ENCODE assay signal across 8 mouse cellular contexts in genomic region chr4:88550161-88550945, GRCm38 (mm10). TPM values are rescaled to one million over a fixed set of nuclear protein-coding genes. Genes with fewer than 3 reads are reported as not detected.
DNase-seq lines count a peak whose midpoint lies in the region; ATAC-seq and TF ChIP-seq lines count a peak whose summit lies in the region.

No protein-coding gene starts in this region.

- 29% methylated on average over 22 of the region's 22 CpGs for WGBS in hindbrain, postnatal 0 days
- WGBS in macrophage (ENCODE audit: missing documents): 14% methylated on average over 22 of the region's 22 CpGs

- peak; percentile 76 for TF ChIP-seq CTCF in gastrocnemius, adult 2 months (IDR thresholded peaks at IDR 0.05)
- TF ChIP-seq CTCF in hindbrain, postnatal 0 days (IDR thresholded peaks at IDR 0.05; ENCODE audit: low read depth): peak; percentile 73

- H3K9me3 ChIP-seq in hindbrain, postnatal 0 days (ENCODE audit: low read length): no peaks in the 10 kb centered on the region

- no peaks in the 10 kb centered on the region for H3K4me1 ChIP-seq in hindbrain, postnatal 0 days (ENCODE audit: insufficient read depth, low read length)

- DNase-seq in adipocyte (ENCODE audit: low spot score): peak; percentile 75
- peak; percentile 81 for DNase-seq in gastrocnemius, adult 2 months
- DNase-seq in hindbrain, postnatal 0 days (ENCODE audit: low spot score): peak; percentile 80
- DNase-seq in left cerebral cortex, adult 18-20 months (ENCODE audit: low spot score in 2 of 2): peak; percentile 57 to 67
- DNase-seq in retina, postnatal 7 days (ENCODE audit: low read depth, low spot score): peak; percentile 56
- DNase-seq in urinary bladder, postnatal 25 days (ENCODE audit: low spot score): peak; percentile 66

- ATAC-seq in common myeloid progenitor, adult 5-6 weeks (replicated peaks; ENCODE audit: low read depth, poor library complexity, severe bottlenecking): peak; percentile 100
- peak; percentile 70 for ATAC-seq in hindbrain, postnatal 0 days

- H3K4me2 ChIP-seq in hindbrain, postnatal 0 days (ENCODE audit: low read depth, low read length): peak overlapping the region; percentile 55

- H3K27me3 ChIP-seq in hindbrain, postnatal 0 days (ENCODE audit: insufficient read depth, low read length): no peaks in the 10 kb centered on the region; the same call in 1 of the 2 replicates

- no peaks in the 10 kb centered on the region for H3K79me2 ChIP-seq in macrophage (ENCODE audit: inconsistent target)

- H3K27ac ChIP-seq in gastrocnemius, adult 2 months: peak overlapping the region; percentile 66
- H3K27ac ChIP-seq in hindbrain, postnatal 0 days: no peak overlapping the region
- H3K27ac ChIP-seq in macrophage: no peak overlapping the region

- intact Hi-C loops in gastrocnemius, adult 2 months (cut with DNase I): loop anchor here (5.0 kb wide), 1 partner anchor 92 kb away; the partner anchor contains the start of gene Ifna13

- peak overlapping the region; percentile 74 for H3K4me3 ChIP-seq in gastrocnemius, adult 2 months
- peak overlapping the region; percentile 25 for H3K4me3 ChIP-seq in hindbrain, postnatal 0 days (ENCODE audit: low read length)
- H3K4me3 ChIP-seq in macrophage (ENCODE audit: inconsistent target): peak overlapping the region; percentile 44

- H3K9ac ChIP-seq in hindbrain, postnatal 0 days (replicated peaks; ENCODE audit: low read length): no peak overlapping the region; the same call in 1 of the 2 replicates

- no peaks in the 10 kb centered on the region for H3K36me3 ChIP-seq in hindbrain, postnatal 0 days (ENCODE audit: insufficient read depth, low read length)
- no peaks in the 10 kb centered on the region for H3K36me3 ChIP-seq in macrophage (ENCODE audit: inconsistent target)

RNA-seq across cellular contexts. Expression of gene Ifna15, which starts 7.7 kb away (rescaled TPM):
- not detected in 2 replicates for total RNA-seq in common myeloid progenitor, adult 5-6 weeks (2017)
- not detected for total RNA-seq in gastrocnemius, adult 2 months (2021)
- not detected in 2 replicates for total RNA-seq in hindbrain, postnatal 0 days (2014; rRNA removed)
- not detected in 2 replicates for polyA plus RNA-seq in hindbrain, postnatal 0 days (2015; fragmentation: Nextera tagmentation; extraction: Ambion mirVana)
- not detected for total RNA-seq in left cerebral cortex, adult 18-20 months (2021)
- total RNA-seq in macrophage (2018; cell fraction: chromatin; rRNA removed): not detected
- not detected for total RNA-seq in macrophage (2018; cell fraction: cytosol; rRNA removed)
- not detected for total RNA-seq in macrophage (2018; cell fraction: nucleus; rRNA removed)
- polyA plus RNA-seq in macrophage (2018): not detected in 3 replicates

RNA-seq across cellular contexts. Expression of gene Ifna14, which starts 21.2 kb away (rescaled TPM):
- not detected in 2 replicates for total RNA-seq in common myeloid progenitor, adult 5-6 weeks (2017)
- not detected for total RNA-seq in gastrocnemius, adult 2 months (2021)
- total RNA-seq in hindbrain, postnatal 0 days (2014; rRNA removed): not detected in 2 replicates
- polyA plus RNA-seq in hindbrain, postnatal 0 days (2015; fragmentation: Nextera tagmentation; extraction: Ambion mirVana): not detected in 2 replicates
- total RNA-seq in left cerebral cortex, adult 18-20 months (2021): not detected
- total RNA-seq in macrophage (2018; cell fraction: chromatin; rRNA removed): not detected
- not detected for total RNA-seq in macrophage (2018; cell fraction: cytosol; rRNA removed)
- not detected for total RNA-seq in macrophage (2018; cell fraction: nucleus; rRNA removed)
- not detected in 3 replicates for polyA plus RNA-seq in macrophage (2018)

RNA-seq across cellular contexts. Expression of gene Ifnb1, which starts 27.8 kb away (rescaled TPM):
- not detected in 2 replicates for total RNA-seq in common myeloid progenitor, adult 5-6 weeks (2017)
- not detected for total RNA-seq in gastrocnemius, adult 2 months (2021)
- not detected in 2 replicates for total RNA-seq in hindbrain, postnatal 0 days (2014; rRNA removed)
- polyA plus RNA-seq in hindbrain, postnatal 0 days (2015; fragmentation: Nextera tagmentation; extraction: Ambion mirVana): not detected in 2 replicates
- total RNA-seq in left cerebral cortex, adult 18-20 months (2021): not detected
- 100 to 1,000 TPM in 1 of 26 experiments, 10 to 100 TPM in 9, 1 to 10 TPM in 7, not detected in 9; 2.1 to 307 (median 15.5) TPM for total RNA-seq in macrophage (2018; cell fraction: chromatin; rRNA removed)
- total RNA-seq in macrophage (2018; cell fraction: cytosol; rRNA removed): 100 to 1,000 TPM in 4 of 26 experiments, 10 to 100 TPM in 7, 1 to 10 TPM in 9, under 1 TPM in 2, not detected in 4; 0.26 to 502 (median 9.1) TPM
- 100 to 1,000 TPM in 6 of 26 experiments, 10 to 100 TPM in 11, 1 to 10 TPM in 7, not detected in 2; 1.1 to 822 (median 33.3) TPM for total RNA-seq in macrophage (2018; cell fraction: nucleus; rRNA removed)
- polyA plus RNA-seq in macrophage (2018): 0.23 TPM in 1 of 3 replicates, not detected in the others

RNA-seq across cellular contexts. Expression of gene Ifna9, which starts 41.8 kb away (rescaled TPM):
- not detected in 2 replicates for total RNA-seq in common myeloid progenitor, adult 5-6 weeks (2017)
- total RNA-seq in gastrocnemius, adult 2 months (2021): not detected
- not detected in 2 replicates for total RNA-seq in hindbrain, postnatal 0 days (2014; rRNA removed)
- not detected in 2 replicates for polyA plus RNA-seq in hindbrain, postnatal 0 days (2015; fragmentation: Nextera tagmentation; extraction: Ambion mirVana)
- total RNA-seq in left cerebral cortex, adult 18-20 months (2021): not detected
- total RNA-seq in macrophage (2018; cell fraction: chromatin; rRNA removed): not detected
- total RNA-seq in macrophage (2018; cell fraction: cytosol; rRNA removed): not detected
- total RNA-seq in macrophage (2018; cell fraction: nucleus; rRNA removed): not detected
- not detected in 3 replicates for polyA plus RNA-seq in macrophage (2018)

RNA-seq across cellular contexts. Expression of gene Ifna12, which starts 52.8 kb away (rescaled TPM):
- not detected in 2 replicates for total RNA-seq in common myeloid progenitor, adult 5-6 weeks (2017)
- not detected for total RNA-seq in gastrocnemius, adult 2 months (2021)
- total RNA-seq in hindbrain, postnatal 0 days (2014; rRNA removed): not detected in 2 replicates
- polyA plus RNA-seq in hindbrain, postnatal 0 days (2015; fragmentation: Nextera tagmentation; extraction: Ambion mirVana): not detected in 2 replicates
- total RNA-seq in left cerebral cortex, adult 18-20 months (2021): not detected
- total RNA-seq in macrophage (2018; cell fraction: chromatin; rRNA removed): not detected
- total RNA-seq in macrophage (2018; cell fraction: cytosol; rRNA removed): not detected
- total RNA-seq in macrophage (2018; cell fraction: nucleus; rRNA removed): not detected
- polyA plus RNA-seq in macrophage (2018): not detected in 3 replicates
